Mouse (Mus musculus): ENCODE data around the gene Sesn3. TPM values are rescaled to one million over a fixed set of nuclear protein-coding genes. Genes with fewer than 3 reads are reported as not detected.
"Not testable (repeated sequence)": the region's sequence is repeated elsewhere in the genome, so short reads cannot be mapped to it uniquely, and the experiment has no call there.

Gene Sesn3
- total and polyA plus RNA-seq, 3 experiments: 1.5 to 6.0 TPM; not detected in 1

GRCm38 (mm10) chr9:14342041-14342668, 67.3 kb downstream of the Sesn3 start:
- Histone ChIP-seq H3K4me1 (ENCODE audit: control insufficient read depth in 1 of 2, insufficient read depth in 2 of 2, low read length in 2 of 2) (0 out of 4 replicates have a peak, but pooled peaks cover 0 to 6% of the 10 kb centered on the region in 2 experiments), H3K4me3 (ENCODE audit: control insufficient read depth in 1 of 2, insufficient read depth in 1 of 2, low read depth in 2 of 2, low read length in 2 of 2) (no peak overlapping the region), H3K9me3 (replicated peaks; ENCODE audit: insufficient read depth, low read length) (no peaks in the 10 kb centered on the region), H3K9ac (ENCODE audit: control insufficient read depth, low read depth, low read length, poor library complexity, severe bottlenecking) (no peak overlapping the region), H3K27me3 (ENCODE audit: control insufficient read depth in 1 of 2, insufficient read depth in 2 of 2, low read length in 2 of 2) (no peaks in the 10 kb centered on the region), H3K27ac (ENCODE audit: control insufficient read depth, low read depth, low read length) (no peak overlapping the region), H3K36me3 (ENCODE audit: control insufficient read depth in 1 of 2, insufficient read depth in 2 of 2, low read length in 2 of 2) (no peaks in the 10 kb centered on the region), H3K79me2 (ENCODE audit: control insufficient read depth, insufficient read depth, low read length, poor library complexity) (no peaks in the 10 kb centered on the region)
- peak; percentile 99 to 100 (median 100); a peak in 5 of 6 replicates for TF ChIP-seq CTCF (IDR thresholded peaks at IDR 0.05 in 2 of 3, conservative IDR thresholded peaks at IDR 0.05 in 1 of 3; ENCODE audit: control insufficient read depth in 1 of 3, insufficient read depth in 1 of 3, low read depth in 2 of 3, low read length in 3 of 3, poor library complexity in 1 of 3, severe bottlenecking in 1 of 3)
- TF ChIP-seq RAD21 (IDR thresholded peaks at IDR 0.05; ENCODE audit: low read depth, low read length): peak; percentile 100
- no peak for TF ChIP-seq TBP (IDR thresholded peaks at IDR 0.05; ENCODE audit: low read depth, low read length)
- TF ChIP-seq POLR2A (IDR thresholded peaks at IDR 0.05; ENCODE audit: control insufficient read depth in 1 of 2, insufficient read depth in 1 of 2, low read depth in 1 of 2, low read length in 2 of 2, poor library complexity in 1 of 2): no peak
- TF ChIP-seq MAFK (IDR thresholded peaks at IDR 0.05; ENCODE audit: borderline replicate concordance, low read depth, low read length): no peak
- TF ChIP-seq MXI1 (IDR thresholded peaks at IDR 0.05; ENCODE audit: low read depth, low read length): 0 out of 2 replicates have a peak, but pooled peaks have one; percentile 22
- peak; percentile 59; the same call in 1 of the 2 replicates for TF ChIP-seq SIN3A (IDR thresholded peaks at IDR 0.05; ENCODE audit: low read length)
- peak; percentile 100 for TF ChIP-seq SMC3 (IDR thresholded peaks at IDR 0.05; ENCODE audit: low read depth, low read length)
- peak; percentile 100 for TF ChIP-seq ZC3H11A (IDR thresholded peaks at IDR 0.05; ENCODE audit: low read depth, low read length)
- TF ChIP-seq RCOR1 (IDR thresholded peaks at IDR 0.05; ENCODE audit: low read depth, low read length): no peak
- TF ChIP-seq BHLHE40 (IDR thresholded peaks at IDR 0.05; ENCODE audit: borderline replicate concordance, low read depth, low read length): peak; percentile 31; the same call in 1 of the 2 replicates
- TF ChIP-seq MAZ (IDR thresholded peaks at IDR 0.05; ENCODE audit: low read depth, low read length): 0 out of 2 replicates have a peak, but pooled peaks have one; percentile 26
- peak; percentile 32; the same call in 1 of the 2 replicates for TF ChIP-seq MYC (IDR thresholded peaks at IDR 0.05; ENCODE audit: low read depth, low read length)
- TF ChIP-seq JUND (IDR thresholded peaks at IDR 0.05; ENCODE audit: low read depth, low read length): 0 out of 2 replicates have a peak, but pooled peaks have one; percentile 61
- DNase-seq (ENCODE audit: low read depth, low spot score): peak; percentile 90

- not testable (repeated sequence) for H3K9ac ChIP-seq (ENCODE audit: control insufficient read depth, low read depth, low read length, poor library complexity, severe bottlenecking); H3K9me3 ChIP-seq (replicated peaks; ENCODE audit: insufficient read depth, low read length); H3K27ac ChIP-seq (ENCODE audit: control insufficient read depth, low read depth, low read length); H3K4me3 ChIP-seq (ENCODE audit: control insufficient read depth in 1 of 2, insufficient read depth in 1 of 2, low read depth in 2 of 2, low read length in 2 of 2); H3K36me3 ChIP-seq (ENCODE audit: control insufficient read depth in 1 of 2, insufficient read depth in 2 of 2, low read length in 2 of 2); H3K4me1 ChIP-seq (ENCODE audit: control insufficient read depth in 1 of 2, insufficient read depth in 2 of 2, low read length in 2 of 2); H3K79me2 ChIP-seq (ENCODE audit: control insufficient read depth, insufficient read depth, low read length, poor library complexity); H3K27me3 ChIP-seq (ENCODE audit: control insufficient read depth in 1 of 2, insufficient read depth in 2 of 2, low read length in 2 of 2)
- TF ChIP-seq MYC (IDR thresholded peaks at IDR 0.05; ENCODE audit: low read depth, low read length): 0 out of 2 replicates have a peak, but pooled peaks have one; percentile 29
- DNase-seq (ENCODE audit: low read depth, low spot score): peak; percentile 53
Observed at GRCm38 (mm10) chr9:14345866-14346265, 71.0 kb downstream of the Sesn3 start.

- H3K4me3 ChIP-seq (ENCODE audit: control insufficient read depth in 1 of 2, insufficient read depth in 1 of 2, low read depth in 2 of 2, low read length in 2 of 2): no peak overlapping the region
- DNase-seq (ENCODE audit: low read depth, low spot score): peak; percentile 89
- no peak overlapping the region for H3K27ac ChIP-seq (ENCODE audit: control insufficient read depth, low read depth, low read length)
- no peaks in the 10 kb centered on the region for H3K36me3 ChIP-seq (ENCODE audit: control insufficient read depth in 1 of 2, insufficient read depth in 2 of 2, low read length in 2 of 2)
- no peak overlapping the region for H3K9ac ChIP-seq (ENCODE audit: control insufficient read depth, low read depth, low read length, poor library complexity, severe bottlenecking)
- no peaks in the 10 kb centered on the region for H3K27me3 ChIP-seq (ENCODE audit: control insufficient read depth in 1 of 2, insufficient read depth in 2 of 2, low read length in 2 of 2)
- H3K79me2 ChIP-seq (ENCODE audit: control insufficient read depth, insufficient read depth, low read length, poor library complexity): no peaks in the 10 kb centered on the region
- no peaks in the 10 kb centered on the region for H3K9me3 ChIP-seq (replicated peaks; ENCODE audit: insufficient read depth, low read length)
- H3K4me1 ChIP-seq (ENCODE audit: control insufficient read depth in 1 of 2, insufficient read depth in 2 of 2, low read length in 2 of 2): 0 out of 4 replicates have a peak, but pooled peaks cover 0 to 6% of the 10 kb centered on the region in 2 experiments
- no peak for TF ChIP-seq GATA1 (IDR thresholded peaks at IDR 0.05; ENCODE audit: low read depth, low read length)
- TF ChIP-seq MAX (IDR thresholded peaks at IDR 0.05; ENCODE audit: low read length): peak; percentile 89
- TF ChIP-seq MYC (IDR thresholded peaks at IDR 0.05; ENCODE audit: low read depth, low read length): peak; percentile 98
- TF ChIP-seq SMC3 (IDR thresholded peaks at IDR 0.05; ENCODE audit: low read depth, low read length): peak; percentile 100
- no peak for TF ChIP-seq EP300 (IDR thresholded peaks at IDR 0.05; ENCODE audit: low read depth in 1 of 2, low read length in 2 of 2)
- no peak for TF ChIP-seq NELFE (IDR thresholded peaks at IDR 0.05; ENCODE audit: low read depth, low read length)
- TF ChIP-seq MYB (IDR thresholded peaks at IDR 0.05; ENCODE audit: low read depth, low read length): no peak
- TF ChIP-seq MXI1 (IDR thresholded peaks at IDR 0.05; ENCODE audit: low read depth, low read length): no peak
- TF ChIP-seq SIN3A (IDR thresholded peaks at IDR 0.05; ENCODE audit: low read length): peak; percentile 51; the same call in 1 of the 2 replicates
- TF ChIP-seq ZC3H11A (IDR thresholded peaks at IDR 0.05; ENCODE audit: low read depth, low read length): peak; percentile 100
- no peak for TF ChIP-seq ZNF384 (IDR thresholded peaks at IDR 0.05; ENCODE audit: low read depth, low read length)
- 0 out of 2 replicates have a peak, but pooled peaks have one; percentile 11 for TF ChIP-seq HCFC1 (IDR thresholded peaks at IDR 0.05; ENCODE audit: low read depth, low read length)
- TF ChIP-seq TCF12 (IDR thresholded peaks at IDR 0.05; ENCODE audit: low read depth, low read length): 0 out of 2 replicates have a peak, but pooled peaks have one; percentile 18
- no peak for TF ChIP-seq USF2 (IDR thresholded peaks at IDR 0.05; ENCODE audit: borderline replicate concordance in 1 of 2, insufficient read depth in 1 of 2, low read depth in 1 of 2, low read length in 2 of 2)
- TF ChIP-seq USF1 (IDR thresholded peaks at IDR 0.05; ENCODE audit: low read depth, low read length): no peak
Observed at GRCm38 (mm10) chr9:14348416-14348815, 73.5 kb downstream of the Sesn3 start.

All from MEL (cell line).